Mouse (Mus musculus) bone marrow, adult 2 months (tissue): ENCODE results near the gene Ttc7.

Experiments used
- CTCF ChIP-seq: fragments of 200-500 bp; IDR thresholded peaks from 2 replicates; pipeline ENCODE4 v1.5.1; 2011; ENCODE audit warnings: low read length, control low read depth; ENCODE audit not compliant: control insufficient read depth, insufficient read depth
- POLR2A ChIP-seq: fragments of 200-500 bp; IDR thresholded peaks from 2 replicates; pipeline ENCODE4 v1.6.1; 2011; ENCODE audit warnings: low read depth, mild to moderate bottlenecking, control low read depth, low read length, borderline replicate concordance; ENCODE audit not compliant: control insufficient read depth

GRCm38 (mm10) chr17:87348353-87348752 is 65.7 kb downstream of the Ttc7 start:
- TF ChIP-seq CTCF (no peak), POLR2A (no peak)
